8 mouse cellular contexts compared by ENCODE assay signal in the genomic region with DNA sequence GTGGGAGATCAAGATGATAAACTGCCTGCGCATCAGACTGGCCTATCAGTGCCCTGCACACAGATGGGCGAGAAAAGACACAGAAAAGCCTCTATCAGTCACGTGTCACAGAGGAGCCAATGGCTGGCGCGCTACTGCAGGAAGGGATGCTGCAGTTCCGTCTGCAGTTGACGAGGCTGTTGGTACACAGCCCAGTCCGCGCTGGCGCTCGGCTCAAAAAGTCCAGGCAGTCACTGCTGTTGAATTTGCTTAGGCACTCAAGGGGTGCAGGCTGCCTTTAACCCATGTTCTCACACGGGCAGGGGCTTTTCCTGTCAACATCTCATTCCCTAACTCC.
A peak's percentile ranks its signal among the peaks of the same experiment; 100 is the strongest.
DNase-seq lines count a peak whose midpoint lies in the region; ATAC-seq and TF ChIP-seq lines count a peak whose summit lies in the region.

No protein-coding gene starts in this region.

- intact Hi-C loops in gastrocnemius, postnatal 14 days (cut with DNase I; ENCODE audit: low total_unique reads), result no loop called here
- intact Hi-C loops in left cerebral cortex, postnatal 36 days (cut with DNase I), result loop anchor here (10.0 kb wide), 1 partner anchor 433 kb away; no protein-coding TSS in a partner anchor

- H3K27me3 ChIP-seq in hindbrain, postnatal 0 days (ENCODE audit: insufficient read depth, low read length), result no peaks in the 10 kb centered on the region
- no peaks in the 10 kb centered on the region for H3K27me3 ChIP-seq in midbrain, embryonic 11.5 days (ENCODE audit: control insufficient read depth, insufficient read depth, low read length)

- H3K9me3 ChIP-seq in hindbrain, postnatal 0 days (ENCODE audit: low read length), result no peaks in the 10 kb centered on the region
- H3K9me3 ChIP-seq in midbrain, embryonic 11.5 days (ENCODE audit: control insufficient read depth, low read length), result no peaks in the 10 kb centered on the region

- WGBS in hindbrain, postnatal 0 days, result under 1% methylated on average over 12 of the region's 12 CpGs
- 1% methylated on average over 12 of the region's 12 CpGs for WGBS in midbrain, embryonic 11.5 days

- peak overlapping the region; percentile 87 for H3K27ac ChIP-seq in hindbrain, postnatal 0 days
- peak overlapping the region; percentile 64 for H3K27ac ChIP-seq in midbrain, embryonic 11.5 days (ENCODE audit: low read depth, low read length)

- peak overlapping the region; percentile 47 for H3K9ac ChIP-seq in hindbrain, postnatal 0 days (replicated peaks; ENCODE audit: low read length)
- H3K9ac ChIP-seq in midbrain, embryonic 11.5 days (ENCODE audit: low read length), result peak overlapping the region; percentile 58; the same call in 1 of the 2 replicates

- peak overlapping the region; percentile 58 for H3K4me2 ChIP-seq in hindbrain, postnatal 0 days (ENCODE audit: low read depth, low read length)
- peak overlapping the region; percentile 42 for H3K4me2 ChIP-seq in midbrain, embryonic 11.5 days

- TF ChIP-seq CTCF in hindbrain, postnatal 0 days (IDR thresholded peaks at IDR 0.05; ENCODE audit: low read depth), result 0 out of 2 replicates have a peak, but pooled peaks have one; percentile 3

- peaks cover 3% of the 10 kb centered on the region; the same call in 1 of the 2 replicates for H3K4me1 ChIP-seq in hindbrain, postnatal 0 days (ENCODE audit: insufficient read depth, low read length)
- H3K4me1 ChIP-seq in midbrain, embryonic 11.5 days (ENCODE audit: control insufficient read depth, insufficient read depth, low read length), result no peaks in the 10 kb centered on the region

- H3K36me3 ChIP-seq in hindbrain, postnatal 0 days (ENCODE audit: insufficient read depth, low read length), result no peaks in the 10 kb centered on the region
- H3K36me3 ChIP-seq in midbrain, embryonic 11.5 days (ENCODE audit: control insufficient read depth, insufficient read depth, low read length), result no peaks in the 10 kb centered on the region

- peak; percentile 5 for DNase-seq in adrenal gland, adult 8-10 months
- peak; percentile 92 for DNase-seq in embryo, embryonic 10 days (ENCODE audit: low spot score)
- peak; percentile 65 for DNase-seq in gastrocnemius, postnatal 14 days
- DNase-seq in hindbrain, postnatal 0 days (ENCODE audit: low spot score), result peak; percentile 97
- DNase-seq in left cerebral cortex, postnatal 36 days (ENCODE audit: low spot score in 2 of 2), result peak; percentile 90 to 91
- DNase-seq in midbrain, embryonic 11.5 days (ENCODE audit: low spot score, missing footprints), result peak; percentile 95
- DNase-seq in right cerebral cortex, postnatal 4 days, result peak; percentile 85
- DNase-seq in adipocyte (ENCODE audit: low spot score), result no peak

- peak; percentile 100 for ATAC-seq in hindbrain, postnatal 0 days
- peak; percentile 100 for ATAC-seq in midbrain, embryonic 11.5 days (ENCODE audit: low FRiP score)

- H3K4me3 ChIP-seq in hindbrain, postnatal 0 days (ENCODE audit: low read length), result peak overlapping the region; percentile 33
- H3K4me3 ChIP-seq in midbrain, embryonic 11.5 days (ENCODE audit: low read depth, low read length), result peak overlapping the region; percentile 22
